Mouse (Mus musculus) embryonic facial prominence, embryonic 10.5 days (tissue): Measurements from ENCODE around the gene Klhl32. TPM values are rescaled to one million over a fixed set of nuclear protein-coding genes. Genes with fewer than 3 reads are reported as not detected.
A peak's percentile ranks its signal among the peaks of the same experiment; 100 is the strongest.

ENCODE experiments used
- DNase-seq: peaks from one replicate; pipeline ENCODE4 v3.0.0-alpha.2; 2017; ENCODE audit warnings: low spot score
- H3K27ac ChIP-seq: fragments of 300-500 bp; sonication (generic); replicated peaks from 2 replicates; pipeline ENCODE4 v1.5.1; 2016; ENCODE audit warnings: mild to moderate bottlenecking
- H3K27me3 ChIP-seq: fragments of 300-500 bp; sonication (generic); replicated peaks from 2 replicates; pipeline ENCODE4 v1.6.1; 2016; ENCODE audit warnings: low read depth, mild to moderate bottlenecking; ENCODE audit not compliant: poor library complexity, severe bottlenecking
- H3K36me3 ChIP-seq: fragments of 300-500 bp; sonication (generic); replicated peaks from 2 replicates; pipeline ENCODE4 v1.6.1; 2016; ENCODE audit warnings: mild to moderate bottlenecking, moderate library complexity
- H3K4me1 ChIP-seq: fragments of 300-500 bp; sonication (generic); 2 replicates; pipeline ENCODE4 v1.6.1; 2016
- H3K4me3 ChIP-seq: fragments of 300-500 bp; sonication (generic); 2 replicates; pipeline ENCODE4 v1.5.1; 2016; ENCODE audit warnings: mild to moderate bottlenecking, moderate library complexity
- H3K9me3 ChIP-seq: fragments of 300-500 bp; sonication (generic); 2 replicates; pipeline ENCODE4 v1.6.1; 2016; ENCODE audit warnings: mild to moderate bottlenecking
- WGBS: fragments of 180-500 bp; shearing (Covaris S2); methylation state at CpG from one replicate; pipeline ENCODE4 v1.1.7; 2016; 5-methylcytosine and 5-hydroxymethylcytosine counted together
- polyA plus RNA-seq: library from polyadenylated mRNA; unstranded; fragments of >200 nt; fragmentation: Nextera tagmentation; extraction: Ambion mirVana; gene quantifications from 2 replicates; pipeline ENCODE4 v1.2.1, GENCODE M21; 2016

Gene Klhl32
- polyA plus RNA-seq, 1 experiment from 2014 or later = 2.3 TPM

- Histone ChIP-seq H3K9me3 (no peaks in the 10 kb centered on the region), H3K27me3 (no peaks in the 10 kb centered on the region), H3K4me1 (no peaks in the 10 kb centered on the region), H3K27ac (no peak overlapping the region), H3K4me3 (no peak overlapping the region), H3K36me3 (no peaks in the 10 kb centered on the region)
- 85% methylated on average over 5 of the region's 5 CpGs for WGBS
- no peak for DNase-seq
These were observed 230.5 kb downstream of the Klhl32 start for GRCm38 (mm10) chr4:24620440-24620839.

GRCm38 (mm10) chr4:24620005-24620404, 230.9 kb downstream of the Klhl32 start:
- WGBS = 75% methylated on average over 6 of the region's 6 CpGs
- Histone ChIP-seq H3K9me3 (no peaks in the 10 kb centered on the region), H3K36me3 (no peaks in the 10 kb centered on the region), H3K27me3 (no peaks in the 10 kb centered on the region), H3K4me1 (no peaks in the 10 kb centered on the region), H3K27ac (no peak overlapping the region), H3K4me3 (no peak overlapping the region)
- DNase-seq = no peak

- H3K4me3 ChIP-seq = no peak overlapping the region
- no peaks in the 10 kb centered on the region for H3K4me1 ChIP-seq
- H3K27me3 ChIP-seq = no peaks in the 10 kb centered on the region
- no peak overlapping the region for H3K27ac ChIP-seq
- no peak for DNase-seq
- WGBS = 95% methylated on average over 2 of the region's 2 CpGs
- H3K9me3 ChIP-seq = no peaks in the 10 kb centered on the region
- H3K36me3 ChIP-seq = peaks cover 21% of the 10 kb centered on the region
These were observed 241.4 kb downstream of the Klhl32 start for GRCm38 (mm10) chr4:24609564-24609963.

- Histone ChIP-seq H3K4me3 (no peak overlapping the region), H3K4me1 (no peaks in the 10 kb centered on the region), H3K36me3 (peaks cover 26% of the 10 kb centered on the region), H3K27me3 (no peaks in the 10 kb centered on the region), H3K27ac (no peak overlapping the region), H3K9me3 (no peaks in the 10 kb centered on the region)
- WGBS = 88% methylated on average over 3 of the region's 3 CpGs
- no peak for DNase-seq
These were observed 241.8 kb downstream of the Klhl32 start for GRCm38 (mm10) chr4:24609085-24609484.

- Histone ChIP-seq H3K4me1 (no peaks in the 10 kb centered on the region), H3K36me3 (peaks cover 90% of the 10 kb centered on the region), H3K27me3 (no peaks in the 10 kb centered on the region), H3K27ac (no peak overlapping the region), H3K4me3 (no peak overlapping the region), H3K9me3 (no peaks in the 10 kb centered on the region)
- 92% methylated on average over 6 of the region's 6 CpGs for WGBS
- DNase-seq = no peak
These were observed 249.2 kb downstream of the Klhl32 start for GRCm38 (mm10) chr4:24601711-24602110.

GRCm38 (mm10) chr4:24598637-24599036, 252.3 kb downstream of the Klhl32 start:
- Histone ChIP-seq H3K4me3 (no peak overlapping the region), H3K27ac (no peak overlapping the region), H3K27me3 (no peaks in the 10 kb centered on the region), H3K9me3 (no peaks in the 10 kb centered on the region), H3K4me1 (no peaks in the 10 kb centered on the region), H3K36me3 (peaks cover 76% of the 10 kb centered on the region)
- 95% methylated on average over 1 of the region's 1 CpGs for WGBS
- DNase-seq = no peak

- DNase-seq = no peak
- peaks cover 70% of the 10 kb centered on the region for H3K36me3 ChIP-seq
- no peak overlapping the region for H3K27ac ChIP-seq
- no peaks in the 10 kb centered on the region for H3K27me3 ChIP-seq
- no peaks in the 10 kb centered on the region for H3K4me1 ChIP-seq
- H3K9me3 ChIP-seq = no peaks in the 10 kb centered on the region
- H3K4me3 ChIP-seq = no peak overlapping the region
- 90% methylated on average over 6 of the region's 6 CpGs for WGBS
These were observed 253.8 kb downstream of the Klhl32 start for GRCm38 (mm10) chr4:24596942-24597611.

- Histone ChIP-seq H3K27me3 (no peaks in the 10 kb centered on the region), H3K4me1 (no peaks in the 10 kb centered on the region), H3K9me3 (no peaks in the 10 kb centered on the region), H3K27ac (no peak overlapping the region), H3K36me3 (peaks cover 67% of the 10 kb centered on the region), H3K4me3 (no peak overlapping the region)
- no peak for DNase-seq
These were observed 256.1 kb downstream of the Klhl32 start for GRCm38 (mm10) chr4:24594824-24595223.

GRCm38 (mm10) chr4:24583997-24584396, 266.9 kb downstream of the Klhl32 start:
- H3K27ac ChIP-seq = no peak overlapping the region
- H3K4me3 ChIP-seq = no peak overlapping the region
- WGBS = 91% methylated on average over 3 of the region's 3 CpGs
- DNase-seq = no peak
- H3K27me3 ChIP-seq = no peaks in the 10 kb centered on the region
- no peaks in the 10 kb centered on the region for H3K4me1 ChIP-seq
- H3K9me3 ChIP-seq = no peaks in the 10 kb centered on the region
- H3K36me3 ChIP-seq = peaks cover 74% of the 10 kb centered on the region

- WGBS = 43% methylated on average over 1 of the region's 1 CpGs
- no peaks in the 10 kb centered on the region for H3K4me1 ChIP-seq
- H3K27ac ChIP-seq = no peak overlapping the region
- DNase-seq = no peak
- H3K36me3 ChIP-seq = peaks cover 77% of the 10 kb centered on the region
- no peaks in the 10 kb centered on the region for H3K27me3 ChIP-seq
- no peaks in the 10 kb centered on the region for H3K9me3 ChIP-seq
- H3K4me3 ChIP-seq = no peak overlapping the region
These were observed 268.6 kb downstream of the Klhl32 start for GRCm38 (mm10) chr4:24582295-24582694.

GRCm38 (mm10) chr4:24577594-24577993, 273.3 kb downstream of the Klhl32 start:
- Histone ChIP-seq H3K36me3 (peaks cover 61% of the 10 kb centered on the region), H3K9me3 (peaks cover 5% of the 10 kb centered on the region; the same call in 1 of the 2 replicates), H3K27me3 (no peaks in the 10 kb centered on the region), H3K4me3 (no peak overlapping the region), H3K4me1 (no peaks in the 10 kb centered on the region), H3K27ac (no peak overlapping the region)
- no peak for DNase-seq
- WGBS = 96% methylated on average over 5 of the region's 5 CpGs

- Histone ChIP-seq H3K27ac (no peak overlapping the region), H3K4me1 (no peaks in the 10 kb centered on the region), H3K36me3 (peaks cover 39% of the 10 kb centered on the region), H3K9me3 (peaks cover 5% of the 10 kb centered on the region; the same call in 1 of the 2 replicates), H3K4me3 (no peak overlapping the region), H3K27me3 (no peaks in the 10 kb centered on the region)
- WGBS = 22% methylated on average over 6 of the region's 6 CpGs
- peak; percentile 78 for DNase-seq
These were observed 276.6 kb downstream of the Klhl32 start for GRCm38 (mm10) chr4:24574276-24574675.

GRCm38 (mm10) chr4:24568989-24569556, 281.9 kb downstream of the Klhl32 start:
- WGBS = 88% methylated on average over 7 of the region's 7 CpGs
- H3K4me3 ChIP-seq = no peak overlapping the region
- DNase-seq = no peak
- no peak overlapping the region for H3K27ac ChIP-seq
- no peaks in the 10 kb centered on the region for H3K9me3 ChIP-seq
- H3K36me3 ChIP-seq = peaks cover 3% of the 10 kb centered on the region; the same call in 1 of the 2 replicates
- no peaks in the 10 kb centered on the region for H3K27me3 ChIP-seq
- no peaks in the 10 kb centered on the region for H3K4me1 ChIP-seq
